20 mouse cellular contexts compared by ENCODE assay signal in genomic region chr3:133312850-133313249, GRCm38 (mm10). TPM values are rescaled to one million over a fixed set of nuclear protein-coding genes. Genes with fewer than 3 reads are reported as not detected.
DNase-seq lines count a peak whose midpoint lies in the region; ATAC-seq and TF ChIP-seq lines count a peak whose summit lies in the region.
"Had no signal": no experiment of that assay in that cellular context is flagged by ENCODE, and none has a peak within 500 bp of the region (broad histone marks: within the 10 kb centered on the region; RNA-seq: fewer than 3 reads in every experiment).

No protein-coding gene starts in this region.

- no peak for TF ChIP-seq CTCF in forebrain, postnatal 0 days (IDR thresholded peaks at IDR 0.05; ENCODE audit: low read depth)
- no peak for TF ChIP-seq CTCF in C2C12 (IDR thresholded peaks at IDR 0.05; ENCODE audit: control insufficient read depth, insufficient read depth, insufficient read length)
- TF ChIP-seq CTCF in brain, embryonic 14.5 days (IDR thresholded peaks at IDR 0.05; ENCODE audit: borderline replicate concordance, extremely low read depth, insufficient read depth, insufficient read length): no peak

- ATAC-seq in forebrain, postnatal 0 days: no peak
- no peak for ATAC-seq in forebrain, embryonic 15.5 days (replicated peaks)
- ATAC-seq in liver, embryonic 13.5 days (ENCODE audit: low read depth): peak; percentile 35
- ATAC-seq: forebrain, embryonic 13.5 days; hindbrain, embryonic 16.5 days; inflammation-experienced regulatory T-cells, adult 6 months had no signal

- TF ChIP-seq POLR2A in brain, embryonic 14.5 days (IDR thresholded peaks at IDR 0.05; ENCODE audit: borderline replicate concordance, extremely low read depth, insufficient read depth, insufficient read length, poor library complexity, severe bottlenecking): no peak

- 0 out of 2 replicates have a peak, but pooled peaks cover 6% of the 10 kb centered on the region for H3K4me1 ChIP-seq in forebrain, postnatal 0 days (ENCODE audit: insufficient read depth)
- H3K4me1 ChIP-seq in forebrain, embryonic 15.5 days: peaks cover 15% of the 10 kb centered on the region; the same call in 1 of the 2 replicates
- H3K4me1 ChIP-seq in liver, embryonic 13.5 days (replicated peaks): peaks cover 32% of the 10 kb centered on the region
- H3K4me1 ChIP-seq: embryonic facial prominence, embryonic 13.5 days had no signal

- H3K79me3 ChIP-seq in C2C12 (ENCODE audit: low read depth): peaks cover 7% of the 10 kb centered on the region

- intact Hi-C loops in left cerebral cortex, postnatal 14 days (cut with DNase I): loop anchor here (5.0 to 10.0 kb wide), 3 partner anchors 442 to 1314 kb away; no protein-coding TSS in a partner anchor

- no peak overlapping the region for H3K4me2 ChIP-seq in forebrain, postnatal 0 days (ENCODE audit: low read depth)
- H3K4me2 ChIP-seq in forebrain, embryonic 15.5 days (replicated peaks): no peak overlapping the region
- no peak overlapping the region for H3K4me2 ChIP-seq in liver, embryonic 13.5 days
- H3K4me2 ChIP-seq: embryonic facial prominence, embryonic 13.5 days; forebrain, embryonic 13.5 days; heart, embryonic 11.5 days; heart, embryonic 15.5 days had no signal

- H3K4me3 ChIP-seq in forebrain, postnatal 0 days (ENCODE audit: low read depth, low read length): no peak overlapping the region
- H3K4me3 ChIP-seq in forebrain, embryonic 15.5 days: no peak overlapping the region
- no peak overlapping the region for H3K4me3 ChIP-seq in C2C12 (ENCODE audit: insufficient read depth, poor library complexity, severe bottlenecking)
- no peak overlapping the region for H3K4me3 ChIP-seq in liver, embryonic 13.5 days (replicated peaks)
- H3K4me3 ChIP-seq: embryonic facial prominence, embryonic 13.5 days; forebrain, embryonic 13.5 days; heart, adult 2 months; heart, embryonic 15.5 days had no signal

- no peak overlapping the region for H3K27ac ChIP-seq in forebrain, postnatal 0 days (ENCODE audit: low read depth, low read length)
- no peak overlapping the region for H3K27ac ChIP-seq in forebrain, embryonic 15.5 days (replicated peaks)
- no peak overlapping the region for H3K27ac ChIP-seq in liver, embryonic 13.5 days
- H3K27ac ChIP-seq: embryonic facial prominence, embryonic 13.5 days; forebrain, embryonic 13.5 days; heart, adult 2 months; heart, embryonic 15.5 days had no signal

- whole genome bisulfite sequencing in forebrain, postnatal 0 days: 51% methylated on average over 6 of the region's 6 CpGs
- 62% methylated on average over 6 of the region's 6 CpGs for WGBS in forebrain, embryonic 15.5 days
- 50% methylated on average over 6 of the region's 6 CpGs for WGBS in liver, embryonic 13.5 days (ENCODE audit: insufficient replicate concordance)

- H3ac ChIP-seq in C2C12 (ENCODE audit: control insufficient read depth, insufficient read length, low read depth): no peak overlapping the region

- H3K27me3 ChIP-seq in forebrain, postnatal 0 days (ENCODE audit: insufficient read depth, low read length): no peaks in the 10 kb centered on the region
- no peaks in the 10 kb centered on the region for H3K27me3 ChIP-seq in forebrain, embryonic 15.5 days
- no peaks in the 10 kb centered on the region for H3K27me3 ChIP-seq in C2C12 (ENCODE audit: control insufficient read depth, insufficient read depth, insufficient read length)
- H3K27me3 ChIP-seq in liver, embryonic 13.5 days: no peaks in the 10 kb centered on the region
- H3K27me3 ChIP-seq: embryonic facial prominence, embryonic 13.5 days; forebrain, embryonic 13.5 days; heart, embryonic 15.5 days had no signal

- no peaks in the 10 kb centered on the region for H3K9me3 ChIP-seq in forebrain, postnatal 0 days (ENCODE audit: low read length)
- no peaks in the 10 kb centered on the region for H3K9me3 ChIP-seq in forebrain, embryonic 15.5 days
- no peaks in the 10 kb centered on the region for H3K9me3 ChIP-seq in liver, embryonic 13.5 days (replicated peaks)
- H3K9me3 ChIP-seq: forebrain, embryonic 13.5 days had no signal

- peaks cover 18% of the 10 kb centered on the region for H3K79me2 ChIP-seq in C2C12 (ENCODE audit: control insufficient read depth, insufficient read depth)

- no peaks in the 10 kb centered on the region for H3K36me3 ChIP-seq in forebrain, postnatal 0 days (ENCODE audit: insufficient read depth)
- no peaks in the 10 kb centered on the region for H3K36me3 ChIP-seq in forebrain, embryonic 15.5 days
- no peaks in the 10 kb centered on the region for H3K36me3 ChIP-seq in C2C12 (ENCODE audit: control insufficient read depth, insufficient read depth)
- no peaks in the 10 kb centered on the region for H3K36me3 ChIP-seq in liver, embryonic 13.5 days
- H3K36me3 ChIP-seq: embryonic facial prominence, embryonic 13.5 days had no signal

- no peak overlapping the region for H3K9ac ChIP-seq in forebrain, postnatal 0 days
- no peak overlapping the region for H3K9ac ChIP-seq in forebrain, embryonic 15.5 days (replicated peaks)
- H3K9ac ChIP-seq in liver, embryonic 13.5 days: no peak overlapping the region
- H3K9ac ChIP-seq: embryonic facial prominence, embryonic 13.5 days; forebrain, embryonic 13.5 days; heart, embryonic 15.5 days had no signal

- DNase-seq in forebrain, postnatal 0 days: peak; percentile 10
- peak; percentile 39 for DNase-seq in brain, embryonic 14.5 days (ENCODE audit: low read depth)
- DNase-seq in liver, embryonic 13.5 days: peak; percentile 22
- DNase-seq in left cerebral cortex, postnatal 14 days (ENCODE audit: low spot score in 2 of 2): no peak
- no peak for DNase-seq in ovary, adult 18-20 months (ENCODE audit: low spot score)
- no peak for DNase-seq in adrenal gland, postnatal 10 days
- DNase-seq: adrenal gland, postnatal 14 days; cerebellum, adult 18-20 months; cerebellum, adult 9-11 months; cerebellum, postnatal 36 days; gastrocnemius, postnatal 14 days; heart, adult 2 months had no signal

TF ChIP-seq in C2C12, 6 proteins besides CTCF, POLR2A, EP300 and RAD21:
- TF ChIP-seq MYOD1 (IDR thresholded peaks at IDR 0.05; ENCODE audit: control insufficient read depth, insufficient read length, low read depth): peak; percentile 12
- TF ChIP-seq USF1 (IDR thresholded peaks at IDR 0.05; ENCODE audit: low read depth): no peak

RNA-seq across cellular contexts. Expression of gene Ppa2, which starts 2.9 kb away (rescaled TPM):
- total RNA-seq in forebrain, postnatal 0 days (2014; rRNA removed): 34.4 and 47.6 TPM in 2 replicates
- polyA plus RNA-seq in forebrain, postnatal 0 days (2015; fragmentation: Nextera tagmentation; extraction: Ambion mirVana): 82.8 and 91.0 TPM in 2 replicates
- polyA plus RNA-seq in forebrain, embryonic 15.5 days (2015; fragmentation: Nextera tagmentation; extraction: Ambion mirVana): 70.3 and 70.6 TPM in 2 replicates
- polyA plus RNA-seq in C2C12 (2012; fragmentation: generic; extraction: Trizol): 41.2 TPM
- 34.5 and 41.8 TPM in 2 replicates for polyA plus RNA-seq in brain, embryonic 14.5 days (2012; rRNA removed)
- polyA plus RNA-seq in liver, embryonic 13.5 days (2015; fragmentation: Nextera tagmentation; extraction: Ambion mirVana): 61.7 and 67.9 TPM in 2 replicates
- 10 to 100 TPM; 45.8 to 50.8 TPM for total RNA-seq in left cerebral cortex, postnatal 14 days (2021)
- total RNA-seq in adrenal gland, postnatal 10 days (2021): 10 to 100 TPM; 82.8 to 91.9 TPM

Comparison
In these comparisons a context has a peak if more than half of its experiments do, and no peak if none do; other contexts are left out.
1. DNase-seq: peak in forebrain, postnatal 0 days (single experiment), brain, embryonic 14.5 days (single experiment) and liver, embryonic 13.5 days (single experiment); none in left cerebral cortex, postnatal 14 days (0 of 2), ovary, adult 18-20 months (single experiment) and adrenal gland, postnatal 10 days (single experiment).